Mouse (Mus musculus): ENCODE results near the gene Zfp398. TPM values are rescaled to one million over a fixed set of nuclear protein-coding genes. Genes with fewer than 3 reads are reported as not detected.

Zfp398 gene
- total RNA-seq, 2 experiments from 2014 or later: 4.0 to 6.2 TPM

Small RNA genes within 50 kb of the gene (microRNA-seq; reads per million reads assigned to microRNA genes)
- gene Mir704: 0 to 0.36 reads per million in 2 experiments

Other genes starting within 250 kb of the Zfp398 start
- gene Ezh2, start 240.3 kb upstream of the Zfp398 start, total RNA-seq (2021): 1 to 10 TPM; 6.7 to 8.2 TPM
- gene Pdia4, start 22.2 kb upstream of the Zfp398 start, total RNA-seq (2021): 10 to 100 TPM; 12.4 to 14.2 TPM
- under 1 TPM; 0.27 to 0.69 TPM for gene Zfp786, start 4.8 kb upstream of the Zfp398 start, total RNA-seq (2021)
- 1 to 10 TPM; 5.9 to 6.4 TPM for gene Zfp282, start 41.5 kb downstream of the Zfp398 start, total RNA-seq (2021)
- 1 to 10 TPM; 7.8 to 8.5 TPM for gene Zfp212, start 84.8 kb downstream of the Zfp398 start, total RNA-seq (2021)
- 1 to 10 TPM; 4.3 to 8.9 TPM for gene Zfp956, start 117.7 kb downstream of the Zfp398 start, total RNA-seq (2021)
- 10 to 100 TPM; 14.4 to 16.3 TPM for gene Zfp777, start 213.2 kb downstream of the Zfp398 start, total RNA-seq (2021)

All from gastrocnemius, postnatal 36 days (tissue).